Mouse (Mus musculus) intestine, embryonic 16.5 days (tissue): Measurements from ENCODE around the gene Olfr623. TPM values are rescaled to one million over a fixed set of nuclear protein-coding genes. Genes with fewer than 3 reads are reported as not detected.
A peak's percentile ranks its signal among the peaks of the same experiment; 100 is the strongest.

ENCODE experiments used
- ATAC-seq: fragments of 200-750 bp; cut with Nextera tagmentation; 2 replicates; pipeline ENCODE4 v1.8.0; 2017; ENCODE audit warnings: moderate TSS enrichment, moderate library complexity
- H3K27ac ChIP-seq: fragments of 300-500 bp; sonication (generic); 2 replicates; pipeline ENCODE4 v1.5.1; 2014; ENCODE audit warnings: mild to moderate bottlenecking, low read length
- H3K27me3 ChIP-seq: fragments of 300-500 bp; sonication (generic); replicated peaks from 2 replicates; pipeline ENCODE4 v1.6.1; 2014; ENCODE audit warnings: low read length, control low read depth, mixed read lengths; ENCODE audit not compliant: control insufficient read depth, insufficient read depth
- H3K36me3 ChIP-seq: fragments of 300-500 bp; sonication (generic); 2 replicates; pipeline ENCODE4 v1.6.1; 2014; ENCODE audit warnings: low read length, control low read depth; ENCODE audit not compliant: control insufficient read depth, insufficient read depth
- H3K4me1 ChIP-seq: fragments of 300-500 bp; sonication (generic); 2 replicates; pipeline ENCODE4 v1.6.1; 2014; ENCODE audit warnings: low read length, control low read depth, mixed read lengths; ENCODE audit not compliant: control insufficient read depth, insufficient read depth
- H3K4me2 ChIP-seq: fragments of 300-500 bp; sonication (generic); 2 replicates; pipeline ENCODE4 v1.6.1; 2014; ENCODE audit warnings: low read depth, low read length, control low read depth
- H3K4me3 ChIP-seq: fragments of 300-500 bp; sonication (generic); 2 replicates; pipeline ENCODE4 v1.5.1; 2014; ENCODE audit warnings: mild to moderate bottlenecking, low read length
- H3K9ac ChIP-seq: fragments of 300-500 bp; sonication (generic); 2 replicates; pipeline ENCODE4 v1.6.1; 2014; ENCODE audit warnings: low read depth, low read length
- H3K9me3 ChIP-seq: fragments of 300-500 bp; sonication (generic); 2 replicates; pipeline ENCODE4 v1.6.1; 2016; ENCODE audit warnings: low read length, control low read depth; ENCODE audit not compliant: control insufficient read depth
- WGBS: fragments of 180-500 bp; shearing (Covaris S2); extraction: QIAGEN DNeasy Blood & Tissue Kit; methylation state at CpG from one replicate; pipeline ENCODE4 v1.1.7; 2014; 5-methylcytosine and 5-hydroxymethylcytosine counted together
- polyA plus RNA-seq: library from polyadenylated mRNA; unstranded; fragments of >200 nt; fragmentation: Nextera tagmentation; extraction: Ambion mirVana; gene quantifications from 2 replicates; pipeline ENCODE4 v1.2.1, GENCODE M21; 2015

The Olfr623 gene
- not detected in 2 replicates for polyA plus RNA-seq

DNA sequence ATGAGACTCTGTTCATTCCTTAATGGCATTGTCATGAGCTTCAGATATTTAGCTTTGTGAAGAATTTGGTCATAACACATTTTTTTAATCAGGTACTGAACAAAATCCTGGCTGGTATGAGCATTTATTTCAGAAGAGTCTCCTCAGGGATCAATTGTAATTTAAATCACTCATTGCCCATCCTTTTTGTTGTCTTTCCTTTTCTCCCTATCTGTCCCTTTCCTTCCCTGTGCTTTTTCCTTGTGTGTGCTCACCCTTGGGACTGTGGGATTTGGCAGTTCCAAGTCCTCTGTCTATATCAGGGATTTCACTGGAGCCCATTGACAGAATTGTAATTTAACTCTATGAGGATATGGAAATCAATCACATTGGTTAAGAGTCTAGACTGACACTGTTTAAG lies at the start of gene Olfr623:
Olfr623 (minus strand) TSS at position 101 of the 400 bp plus-strand sequence.
- Histone ChIP-seq H3K9ac (no peak within 1 kb of the TSS), H3K4me2 (no peak within 1 kb of the TSS), H3K4me1 (no peaks in the 10 kb centered on the region), H3K27me3 (no peaks in the 10 kb centered on the region), H3K4me3 (no peak within 1 kb of the TSS), H3K36me3 (no peaks in the 10 kb centered on the region), H3K27ac (no peak within 1 kb of the TSS), H3K9me3 (no peaks in the 10 kb centered on the region)
- ATAC-seq = no peak

DNA sequence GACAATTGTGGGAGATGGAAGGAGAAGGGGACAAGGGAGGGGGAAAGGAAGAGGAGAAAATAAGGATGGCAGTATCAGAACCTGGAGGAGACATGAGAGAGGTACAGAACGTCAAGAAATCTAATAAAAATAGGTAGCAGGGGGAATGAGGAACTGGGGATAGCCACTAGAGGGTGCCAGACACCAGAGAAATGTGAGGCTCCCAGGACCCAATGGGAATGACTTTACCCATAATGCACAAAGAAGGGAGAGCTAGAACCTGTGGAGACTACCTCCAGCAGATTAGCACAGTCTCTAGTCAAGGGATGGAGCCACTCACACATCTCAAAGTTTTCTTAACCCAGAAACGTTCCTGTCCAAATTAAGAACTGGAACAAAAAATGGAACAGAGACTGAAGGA lies 48.5 kb upstream of the Olfr623 start:
- Histone ChIP-seq H3K9ac (no peak overlapping the region), H3K4me1 (no peaks in the 10 kb centered on the region), H3K9me3 (no peaks in the 10 kb centered on the region), H3K27me3 (no peaks in the 10 kb centered on the region), H3K27ac (no peak overlapping the region), H3K4me3 (no peak overlapping the region), H3K36me3 (no peaks in the 10 kb centered on the region), H3K4me2 (no peak overlapping the region)
- no peak for ATAC-seq
- 40% methylated on average over 2 of the region's 2 CpGs for WGBS

DNA sequence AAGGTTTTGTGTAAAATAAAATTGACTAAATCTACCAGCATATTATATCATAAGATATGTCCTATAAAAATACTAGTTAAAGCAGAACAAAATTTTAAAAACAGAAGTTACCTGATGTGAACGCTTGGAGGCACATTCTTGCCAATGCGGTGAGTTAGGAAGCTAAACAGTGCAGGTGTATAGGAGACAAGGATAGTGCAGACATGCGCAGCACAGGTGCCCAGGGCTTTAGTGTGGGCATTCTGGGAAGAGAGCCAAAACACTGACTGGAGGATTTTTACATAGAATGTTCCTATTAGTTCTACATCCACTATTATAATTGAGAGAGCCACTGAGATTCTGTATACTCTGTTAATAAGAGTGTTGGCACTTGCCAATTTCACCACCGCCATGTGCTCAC lies 36.0 kb upstream of the Olfr623 start:
- WGBS = 96% methylated on average over 4 of the region's 4 CpGs
- Histone ChIP-seq H3K27ac (no peak overlapping the region), H3K4me1 (no peaks in the 10 kb centered on the region)

DNA sequence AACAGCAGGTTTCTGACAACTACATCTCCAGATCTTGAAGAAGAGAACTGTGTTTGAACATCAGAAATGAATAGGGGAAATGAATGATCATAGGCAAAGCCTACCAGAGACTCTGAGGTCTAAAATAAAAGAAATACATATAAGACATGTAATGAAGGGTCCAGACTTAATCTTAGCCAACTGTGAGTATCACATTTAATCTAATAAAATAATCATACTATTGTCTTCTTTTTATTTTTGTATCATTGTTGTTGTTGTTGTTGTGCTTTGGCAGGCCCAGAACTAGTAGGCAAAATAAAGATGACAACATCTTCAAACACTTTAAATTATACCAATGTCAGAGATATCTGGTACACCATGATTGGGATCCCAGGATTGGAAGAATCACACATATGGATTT lies 18.9 kb upstream of the Olfr623 start, which contains the start of gene Olfr625-ps1:
Olfr625-ps1 (plus strand) TSS at position 301 of the 400 bp plus-strand sequence.
- Histone ChIP-seq H3K36me3 (no peaks in the 10 kb centered on the region), H3K9me3 (no peaks in the 10 kb centered on the region)
- ATAC-seq = no peak

More for the DNA sequence above, 36.0 kb upstream of the Olfr623 start:
- Histone ChIP-seq H3K4me3 (no peak overlapping the region), H3K4me2 (no peak overlapping the region), H3K27me3 (no peaks in the 10 kb centered on the region), H3K9ac (no peak overlapping the region), H3K9me3 (no peaks in the 10 kb centered on the region), H3K36me3 (no peaks in the 10 kb centered on the region)
- ATAC-seq = no peak

DNA sequence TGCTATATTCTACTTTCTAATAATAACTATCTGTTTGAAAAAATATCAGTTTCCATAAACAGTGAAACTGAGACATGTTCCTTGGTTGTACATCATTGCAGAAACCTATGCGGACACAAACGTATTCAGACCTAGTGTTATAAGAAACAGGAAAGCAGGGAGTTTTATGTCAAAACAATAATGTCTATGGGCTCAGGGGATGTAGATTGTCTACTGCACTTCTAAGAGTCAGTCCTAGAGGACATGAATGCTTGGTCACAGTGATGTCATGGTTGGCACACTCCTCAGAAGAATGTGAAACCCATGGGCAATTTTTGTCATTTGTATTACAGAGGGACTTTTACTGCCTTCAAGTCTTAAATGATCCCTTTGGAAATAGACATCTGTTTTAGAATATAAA lies 7.6 kb upstream of the Olfr623 start, which contains the start of gene Olfr624:
Olfr624 (minus strand) TSS at position 101 of the 400 bp plus-strand sequence.
- no peak within 1 kb of the TSS for H3K9ac ChIP-seq
- H3K27ac ChIP-seq = no peak within 1 kb of the TSS
- H3K4me1 ChIP-seq = no peaks in the 10 kb centered on the region
- H3K36me3 ChIP-seq = no peaks in the 10 kb centered on the region
- 89% methylated on average over 2 of the region's 2 CpGs for WGBS
- no peaks in the 10 kb centered on the region for H3K9me3 ChIP-seq
- no peaks in the 10 kb centered on the region for H3K27me3 ChIP-seq
- H3K4me2 ChIP-seq = no peak within 1 kb of the TSS
- no peak for ATAC-seq
- no peak within 1 kb of the TSS for H3K4me3 ChIP-seq

More for the DNA sequence above, 18.9 kb upstream of the Olfr623 start, which contains the start of gene Olfr625-ps1:
- Histone ChIP-seq H3K4me2 (no peak within 1 kb of the TSS), H3K27ac (no peak within 1 kb of the TSS), H3K27me3 (no peaks in the 10 kb centered on the region), H3K9ac (no peak within 1 kb of the TSS), H3K4me1 (no peaks in the 10 kb centered on the region), H3K4me3 (no peak within 1 kb of the TSS)

DNA sequence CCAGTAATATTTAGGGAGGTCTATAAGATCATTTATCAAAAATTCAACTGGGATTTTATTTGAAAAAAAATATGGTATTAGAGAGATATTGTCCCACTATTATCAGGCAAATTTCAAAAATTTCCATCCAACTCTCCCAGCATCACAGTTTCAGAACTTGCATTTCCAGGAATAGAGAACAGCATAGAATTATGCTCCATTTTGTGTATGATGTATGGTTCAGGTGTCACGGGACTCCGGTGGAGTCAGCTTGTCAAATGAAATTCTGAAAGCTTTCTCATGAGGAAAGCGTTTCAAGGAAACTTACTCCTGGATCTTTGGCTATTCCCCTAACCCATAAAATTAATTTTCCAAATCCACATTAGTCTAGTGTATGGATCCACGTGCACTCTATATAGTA lies 19.4 kb downstream of the Olfr623 start:
- peak; percentile 76 for ATAC-seq
- 81% methylated on average over 4 of the region's 4 CpGs for WGBS
- H3K36me3 ChIP-seq = no peaks in the 10 kb centered on the region
- no peak overlapping the region for H3K4me3 ChIP-seq
- H3K27me3 ChIP-seq = no peaks in the 10 kb centered on the region
- no peaks in the 10 kb centered on the region for H3K9me3 ChIP-seq
- H3K4me1 ChIP-seq = no peaks in the 10 kb centered on the region
- no peak overlapping the region for H3K27ac ChIP-seq
- no peak overlapping the region for H3K4me2 ChIP-seq
- H3K9ac ChIP-seq = no peak overlapping the region

DNA sequence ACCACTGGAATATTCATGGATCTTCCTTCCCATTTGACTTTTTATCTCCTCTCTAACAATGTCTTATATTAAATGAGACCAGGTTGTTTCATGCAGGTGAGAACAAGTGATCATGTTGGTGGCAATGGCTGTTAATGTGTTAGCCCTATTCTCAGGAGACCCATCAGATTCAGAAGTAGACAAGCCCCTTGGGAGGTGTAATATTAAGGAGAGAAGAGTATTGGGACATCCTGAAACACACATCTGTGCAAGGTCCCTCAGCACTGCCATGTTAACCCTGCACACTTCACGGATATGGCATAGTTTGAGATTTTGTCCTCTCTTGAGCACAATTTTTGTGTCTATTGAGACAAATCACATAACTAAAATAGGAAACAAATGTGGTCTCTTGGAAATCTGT lies 20.9 kb downstream of the Olfr623 start, which contains the start of gene Olfr622:
Olfr622 (minus strand) TSS at position 101 of the 400 bp plus-strand sequence.
- ATAC-seq = no peak
- Histone ChIP-seq H3K4me1 (no peaks in the 10 kb centered on the region), H3K36me3 (no peaks in the 10 kb centered on the region), H3K27me3 (no peaks in the 10 kb centered on the region), H3K4me2 (no peak within 1 kb of the TSS), H3K4me3 (no peak within 1 kb of the TSS), H3K9me3 (no peaks in the 10 kb centered on the region), H3K9ac (no peak within 1 kb of the TSS), H3K27ac (no peak within 1 kb of the TSS)
- 74% methylated on average over 1 of the region's 1 CpGs for WGBS

DNA sequence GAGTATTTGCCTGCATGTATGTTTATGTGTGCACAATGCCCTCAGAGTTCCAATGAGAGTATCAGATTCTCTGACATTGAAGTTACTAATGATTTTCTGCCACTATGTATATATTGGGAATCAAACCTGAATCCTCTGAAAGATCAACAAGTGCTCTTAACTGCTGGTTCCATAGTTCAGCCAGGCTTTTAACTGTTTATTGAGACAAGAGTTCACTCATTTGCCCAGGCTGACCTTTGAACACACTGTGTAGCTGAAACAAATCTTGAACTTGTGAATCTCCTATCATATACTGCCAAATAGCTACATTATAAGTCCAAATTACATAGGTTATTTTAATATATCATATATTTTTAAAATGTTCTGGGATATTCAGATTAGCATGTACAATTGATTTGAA lies 26.7 kb downstream of the Olfr623 start:
- H3K4me3 ChIP-seq = no peak overlapping the region
- ATAC-seq = peak; percentile 82

DNA sequence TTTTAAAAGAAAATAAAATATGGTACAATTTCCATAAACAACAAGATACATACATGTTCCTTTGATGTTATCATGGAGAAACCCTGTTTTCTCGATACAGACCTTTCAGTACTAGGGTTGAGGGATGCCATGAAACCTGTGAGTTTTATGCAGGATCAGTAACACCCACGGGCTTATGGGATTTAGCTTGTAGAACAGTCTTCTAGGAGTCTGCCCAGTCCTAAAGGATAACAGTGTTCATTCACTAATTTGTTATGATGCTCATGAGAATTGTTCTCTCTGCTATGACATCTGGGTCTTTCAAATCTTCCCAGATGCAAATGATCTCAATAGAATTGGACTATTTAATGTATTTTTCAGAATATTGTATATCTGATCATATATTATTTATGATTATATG lies 51.1 kb downstream of the Olfr623 start, which contains the start of gene Olfr620:
Olfr620 (minus strand) TSS at position 101 of the 400 bp plus-strand sequence.
- Histone ChIP-seq H3K27me3 (no peaks in the 10 kb centered on the region), H3K27ac (no peak within 1 kb of the TSS), H3K9me3 (no peaks in the 10 kb centered on the region), H3K4me2 (no peak within 1 kb of the TSS), H3K36me3 (no peaks in the 10 kb centered on the region), H3K9ac (no peak within 1 kb of the TSS), H3K4me3 (no peak within 1 kb of the TSS), H3K4me1 (no peaks in the 10 kb centered on the region)
- no peak for ATAC-seq
- 69% methylated on average over 2 of the region's 2 CpGs for WGBS

More for the DNA sequence above, 26.7 kb downstream of the Olfr623 start:
- Histone ChIP-seq H3K27me3 (no peaks in the 10 kb centered on the region), H3K9ac (no peak overlapping the region), H3K36me3 (no peaks in the 10 kb centered on the region), H3K27ac (no peak overlapping the region), H3K4me2 (no peak overlapping the region), H3K9me3 (no peaks in the 10 kb centered on the region), H3K4me1 (no peaks in the 10 kb centered on the region)
